Mouse (Mus musculus): ENCODE results near the gene Gm28845.

GRCm38 (mm10) chr1:65075607-65076006, 43.8 kb downstream of the Gm28845 start:
- TF ChIP-seq GATA2 (IDR thresholded peaks at IDR 0.05; ENCODE audit: borderline replicate concordance, low read depth, low read length) = no peak
- TF ChIP-seq TAL1 (conservative IDR thresholded peaks at IDR 0.05; ENCODE audit: low read depth, low read length) = no peak
- TF ChIP-seq CTCF (IDR thresholded peaks at IDR 0.05; ENCODE audit: low read depth, low read length) = no peak
- no peak for TF ChIP-seq GATA1 (IDR thresholded peaks at IDR 0.05; ENCODE audit: borderline replicate concordance, low read length)
- no peak for TF ChIP-seq POLR2AphosphoS5 (IDR thresholded peaks at IDR 0.05; ENCODE audit: insufficient replicate concordance, low read depth, low read length)

Measured in G1E (cell line).